Mouse (Mus musculus) layer of hippocampus, adult 8-10 months (tissue): ENCODE data around the gene Irgm2. TPM values are rescaled to one million over a fixed set of nuclear protein-coding genes. Genes with fewer than 3 reads are reported as not detected.
"Not testable (repeated sequence)": the region's sequence is repeated elsewhere in the genome, so short reads cannot be mapped to it uniquely, and the experiment has no call there.

Experiments
- DNase-seq, 2 experiments: peaks; one replicate each; pipeline ENCODE4 v3.0.0; 2022; ENCODE audit warnings: low spot score in 2 of 2
- total RNA-seq, 4 experiments: library from RNA; stranded (reverse); gene quantifications; 2 replicates each; pipeline ENCODE4 v1.2.4; 2022

Irgm2 gene
- total RNA-seq: 1 to 10 TPM; 2.3 to 4.6 (median 3.1) TPM

DNA sequence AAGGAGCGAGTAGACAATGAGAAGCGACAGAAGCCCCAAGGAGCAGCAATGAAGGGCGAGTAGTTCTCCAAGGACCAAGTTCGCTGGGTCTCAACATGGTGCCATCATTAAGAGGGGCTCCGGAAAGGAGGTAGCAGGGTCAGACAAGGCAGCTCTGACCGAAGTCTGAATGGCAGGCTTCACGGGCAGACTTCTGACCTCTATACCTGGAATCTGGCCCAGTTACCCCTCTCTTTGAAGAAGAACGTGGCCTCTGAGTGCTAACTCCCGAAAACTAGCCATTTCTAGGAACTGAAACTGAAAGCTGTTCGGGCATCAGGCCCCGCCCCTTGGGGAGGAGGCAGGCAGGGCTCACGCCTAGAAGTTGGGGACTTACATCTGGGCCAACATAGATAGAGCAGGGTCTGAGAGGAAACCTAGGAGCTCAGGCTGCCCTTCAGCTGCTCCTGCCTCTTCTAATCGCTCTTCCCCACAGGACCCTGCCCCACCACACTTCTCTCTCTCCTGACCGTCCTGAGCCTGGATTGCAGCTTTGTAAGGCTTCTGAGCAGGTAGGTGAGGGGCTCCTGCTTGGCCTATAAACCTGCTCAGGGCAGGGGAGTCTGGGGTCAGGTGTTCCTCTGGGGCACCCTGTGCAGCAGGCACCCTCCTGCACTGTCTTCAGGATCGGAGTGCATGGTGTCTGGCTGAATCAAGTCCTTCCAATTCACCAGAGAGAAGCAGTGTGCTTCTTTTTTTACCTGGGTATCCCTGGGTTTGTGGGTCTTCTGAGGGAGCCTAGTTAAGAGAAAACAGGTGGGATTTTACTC, at the start of gene Irgm2, which contains the start of gene Igtp:
Gene Irgm2, plus strand, starts transcription at position 390 of the 809 bp plus-strand sequence.
Gene Igtp, plus strand, starts transcription at position 328 of the 809 bp plus-strand sequence.
- DNase-seq: peak in 1 of 2 experiments; percentile 21

GRCm38 (mm10) chr11:58155458-58155857, 44.0 kb upstream of the Irgm2 start:
- DNase-seq: no peak

DNA sequence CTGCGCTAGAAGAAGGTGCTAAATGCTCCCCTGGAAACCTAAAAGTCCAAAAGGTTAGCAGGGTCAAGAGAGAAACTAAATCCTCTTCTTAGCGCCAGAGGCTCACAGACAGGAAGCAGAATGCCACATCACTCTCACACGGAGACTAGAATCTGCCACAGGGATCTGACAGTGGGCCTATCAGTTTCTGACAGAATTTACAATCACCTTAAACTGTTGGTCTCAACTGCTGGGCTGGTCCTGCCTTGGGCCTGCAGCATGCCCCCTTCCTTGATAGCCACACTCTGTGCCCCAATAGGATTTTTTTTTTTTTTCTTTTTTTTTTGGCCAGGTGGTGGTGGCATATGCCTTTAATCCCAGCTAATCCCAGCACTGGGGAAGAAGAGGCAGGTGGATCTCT, 42.5 kb upstream of the Irgm2 start:
- no peak for DNase-seq

DNA sequence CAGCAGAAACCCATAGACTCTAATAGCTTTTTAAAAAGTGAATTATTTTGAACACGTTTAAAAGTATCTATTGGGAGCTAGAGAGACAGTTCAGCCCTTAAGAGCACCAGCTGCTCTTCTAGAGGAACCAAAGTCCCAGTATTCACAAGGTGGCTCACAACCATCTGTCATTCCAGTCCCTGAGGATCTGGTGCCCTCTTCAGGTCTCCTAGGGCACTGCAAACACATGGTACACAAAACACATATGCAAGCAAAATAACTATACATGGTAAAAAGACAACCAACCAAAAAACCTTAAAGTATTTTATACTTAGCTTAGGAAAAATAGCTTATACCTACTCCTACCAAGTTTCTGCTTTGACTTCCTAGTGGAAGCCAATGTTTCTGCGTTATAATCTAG, 34.3 kb upstream of the Irgm2 start:
- DNase-seq: no peak

GRCm38 (mm10) chr11:58167822-58168166, 31.6 kb upstream of the Irgm2 start:
- no peak for DNase-seq

- peak; percentile 63 to 83 for DNase-seq
Measured at GRCm38 (mm10) chr11:58168167-58168915, 31.1 kb upstream of the Irgm2 start, which contains the start of gene Gemin5. Gemin5 (minus strand) TSS chr11:58168539.

GRCm38 (mm10) chr11:58169666-58170065, 29.8 kb upstream of the Irgm2 start:
- DNase-seq: no peak

- DNase-seq: peak; percentile 92 to 96
Measured at GRCm38 (mm10) chr11:58171459-58172091, 27.8 kb upstream of the Irgm2 start, which contains the start of gene Mrpl22. Mrpl22 (plus strand) TSS chr11:58171661.

DNA sequence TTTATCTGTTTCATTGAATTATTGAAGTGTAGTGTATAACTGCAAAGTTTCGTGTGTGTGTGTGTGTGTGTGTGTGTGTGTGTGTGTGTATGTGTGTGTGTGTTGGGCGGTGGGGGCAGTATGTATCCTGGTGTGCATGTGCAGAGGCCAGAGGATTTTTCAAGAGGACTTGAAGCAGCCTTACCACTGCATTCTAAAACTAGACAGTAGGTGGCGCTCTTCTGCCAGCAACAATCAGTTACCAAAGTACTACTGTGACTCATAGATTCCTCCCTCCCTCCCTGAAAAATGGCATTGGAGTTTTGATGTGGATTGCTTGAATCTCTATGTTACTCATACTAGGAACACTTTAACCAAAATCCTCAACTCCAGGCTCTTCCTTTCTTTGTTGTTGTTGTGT, 19.9 kb upstream of the Irgm2 start:
- DNase-seq: peak; percentile 75 to 85

GRCm38 (mm10) chr11:58179986-58180385, 19.4 kb upstream of the Irgm2 start:
- DNase-seq: not testable (repeated sequence)

GRCm38 (mm10) chr11:58180756-58181155, 18.7 kb upstream of the Irgm2 start:
- no peak for DNase-seq

DNA sequence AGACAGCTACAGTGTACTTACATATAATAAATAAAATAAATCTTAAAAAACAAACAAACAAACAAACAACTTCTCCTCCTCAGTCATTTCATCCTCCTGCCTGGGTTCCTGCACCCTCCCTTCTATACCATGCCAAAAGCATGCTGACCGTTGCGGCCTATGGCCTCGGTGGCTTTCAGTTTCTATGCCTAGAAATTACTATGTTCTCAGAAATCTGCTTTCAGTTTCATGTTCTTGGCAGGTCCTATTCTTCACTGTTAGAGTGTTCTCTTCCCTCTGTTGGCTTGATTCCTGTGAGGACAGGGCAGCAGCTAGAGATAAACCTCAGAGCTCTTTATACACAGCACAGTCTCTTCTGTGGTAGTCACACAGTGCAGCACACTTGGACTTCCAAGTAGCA, 15.8 kb upstream of the Irgm2 start:
- no peak for DNase-seq

DNA sequence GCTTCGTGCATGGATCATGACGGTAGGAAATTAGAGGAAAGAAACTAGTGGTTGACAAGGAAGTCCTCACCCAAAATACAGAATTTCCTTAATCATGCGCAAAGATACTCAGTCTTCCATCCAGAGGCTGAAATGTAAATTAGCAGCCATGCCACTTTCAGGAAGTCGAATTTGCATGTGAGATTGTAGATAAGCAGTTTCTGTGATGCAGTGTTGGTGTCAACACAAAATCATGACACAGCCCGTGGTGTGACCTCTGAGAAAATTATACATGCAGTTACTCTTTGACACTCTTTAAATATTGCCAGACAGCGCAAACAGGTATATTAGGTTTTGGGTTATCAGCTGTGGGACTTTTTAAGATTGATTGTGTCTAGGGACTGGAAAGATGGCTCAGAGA, 9.7 kb upstream of the Irgm2 start:
- DNase-seq: no peak

DNA sequence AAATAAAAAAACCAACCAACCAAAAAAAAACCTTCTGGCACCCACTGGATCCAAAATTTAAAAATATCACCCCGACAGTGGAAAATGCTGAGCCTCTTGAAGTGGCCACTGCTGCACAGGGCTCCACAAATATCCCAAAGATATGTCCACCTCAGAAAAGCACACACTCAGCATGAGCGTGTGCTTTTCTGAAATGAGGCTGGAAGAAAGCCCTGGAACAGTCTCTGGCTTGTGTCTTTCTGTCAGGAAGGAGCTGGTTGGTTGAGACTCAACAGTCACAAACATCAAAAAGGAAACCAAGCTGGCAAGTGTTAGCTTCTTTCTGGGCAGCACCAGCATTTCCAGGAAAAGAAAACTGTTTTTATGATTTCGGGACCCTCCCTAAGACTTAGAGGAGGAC, 6.1 kb upstream of the Irgm2 start:
- DNase-seq: no peak

DNA sequence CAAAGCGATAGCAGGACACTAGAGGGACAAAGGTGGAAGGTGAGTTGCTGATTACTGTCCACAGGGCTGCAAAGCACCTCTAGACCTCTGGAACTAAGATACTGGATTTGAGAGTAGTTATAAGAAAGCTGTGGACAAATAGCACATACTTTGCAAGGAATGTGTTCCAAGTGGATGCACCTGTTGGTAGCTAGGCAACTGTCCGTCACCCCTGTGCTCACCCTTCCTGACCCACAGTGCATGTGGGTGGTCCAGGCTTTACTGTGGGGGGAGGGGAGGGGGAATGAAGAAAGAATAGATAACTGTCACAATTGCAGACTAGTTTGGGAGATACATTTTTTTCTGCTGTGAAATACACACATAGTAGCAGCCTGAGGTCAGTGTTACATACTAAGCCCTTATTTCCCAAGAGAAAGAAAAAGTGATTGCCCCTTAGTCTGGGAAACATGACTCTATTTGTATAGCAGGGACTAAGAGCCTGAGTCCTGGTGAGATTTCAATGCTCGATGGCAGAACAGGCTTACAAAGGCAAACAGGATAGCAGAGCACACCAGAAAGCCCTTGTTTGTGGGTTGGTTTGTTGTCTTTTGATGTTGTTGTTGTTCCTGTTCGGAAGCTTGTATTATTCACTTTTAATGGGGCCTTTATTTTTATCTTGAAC, 5.4 kb upstream of the Irgm2 start:
- DNase-seq: no peak

GRCm38 (mm10) chr11:58198663-58199062, 755 bp upstream of the Irgm2 start:
- no peak for DNase-seq

- DNase-seq: no peak
Measured at GRCm38 (mm10) chr11:58200226-58200625, 808 bp downstream of the Irgm2 start.

DNA sequence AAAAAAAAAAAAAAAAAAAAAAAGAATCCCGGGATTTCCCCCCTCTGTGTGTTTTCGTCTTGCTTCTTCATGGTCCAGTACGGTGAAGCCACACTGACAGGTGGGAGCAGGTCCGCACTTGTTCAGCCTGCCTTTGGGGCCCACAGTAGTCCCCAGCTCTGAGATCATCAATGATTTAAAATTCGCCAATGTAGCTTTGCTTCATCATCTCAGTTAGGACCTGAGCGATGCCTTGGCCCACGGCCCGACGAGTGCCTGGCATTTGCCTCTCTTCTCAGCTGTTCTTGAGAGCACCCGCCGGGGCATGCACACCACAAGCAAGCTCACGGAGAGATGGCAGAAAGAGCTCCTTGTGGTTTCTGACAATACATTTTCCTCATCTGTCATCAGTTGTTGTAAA, 1.6 kb downstream of the Irgm2 start:
- no peak for DNase-seq

DNA sequence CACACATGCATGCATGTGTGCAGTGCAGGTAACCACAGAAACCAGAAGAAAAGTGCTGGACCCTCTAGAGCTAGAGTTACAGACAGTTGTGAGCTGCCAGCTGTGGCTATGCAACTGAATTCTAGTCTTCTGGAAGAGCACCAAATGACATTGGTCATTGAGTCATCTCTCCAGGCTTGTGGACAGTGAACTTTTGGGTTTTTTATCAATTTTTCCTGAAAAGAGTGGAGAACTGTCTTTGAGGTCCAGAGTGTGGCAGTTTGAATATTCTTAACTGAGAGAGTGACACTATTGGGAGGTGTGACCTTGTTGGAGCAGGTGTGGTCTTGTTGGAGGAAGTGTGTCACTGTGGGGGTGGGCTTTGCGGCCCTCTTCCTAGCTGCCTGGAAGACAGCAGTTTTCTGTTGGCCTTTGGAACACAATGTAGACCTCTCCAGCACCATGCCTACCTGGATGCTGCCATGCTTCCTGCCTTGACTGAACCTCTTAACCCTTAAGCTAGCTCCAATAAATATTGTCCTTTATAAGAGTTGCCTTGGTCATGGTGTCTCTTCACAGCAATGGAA, 11.0 kb downstream of the Irgm2 start:
- no peak for DNase-seq

- DNase-seq: no peak
Measured at GRCm38 (mm10) chr11:58211062-58211681, 11.8 kb downstream of the Irgm2 start.

DNA sequence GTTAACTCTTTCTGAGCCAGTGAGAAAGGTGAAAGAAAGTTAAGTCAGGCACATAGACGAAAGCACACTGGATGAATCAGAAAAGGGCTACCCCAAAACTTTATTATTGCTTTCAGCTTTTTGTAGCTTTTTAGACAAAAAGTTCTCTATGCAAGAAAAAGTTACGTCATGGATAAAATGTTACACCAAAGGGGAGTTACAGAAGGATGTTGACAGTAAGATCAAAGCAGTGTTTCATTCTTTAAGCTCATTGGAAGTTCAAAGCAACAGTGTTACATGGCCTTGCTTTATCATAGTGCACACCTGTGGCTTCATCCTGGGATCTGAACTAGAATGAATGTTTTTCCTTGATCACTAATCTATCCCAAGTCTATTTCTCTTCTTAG, 12.3 kb downstream of the Irgm2 start:
- DNase-seq: no peak
